Mouse (Mus musculus): ENCODE data around the gene B3galt4. TPM values are rescaled to one million over a fixed set of nuclear protein-coding genes. Genes with fewer than 3 reads are reported as not detected.

The B3galt4 gene
- total and polyA plus RNA-seq, 3 experiments: 2.2 to 2.9 TPM; not detected in 1

DNA sequence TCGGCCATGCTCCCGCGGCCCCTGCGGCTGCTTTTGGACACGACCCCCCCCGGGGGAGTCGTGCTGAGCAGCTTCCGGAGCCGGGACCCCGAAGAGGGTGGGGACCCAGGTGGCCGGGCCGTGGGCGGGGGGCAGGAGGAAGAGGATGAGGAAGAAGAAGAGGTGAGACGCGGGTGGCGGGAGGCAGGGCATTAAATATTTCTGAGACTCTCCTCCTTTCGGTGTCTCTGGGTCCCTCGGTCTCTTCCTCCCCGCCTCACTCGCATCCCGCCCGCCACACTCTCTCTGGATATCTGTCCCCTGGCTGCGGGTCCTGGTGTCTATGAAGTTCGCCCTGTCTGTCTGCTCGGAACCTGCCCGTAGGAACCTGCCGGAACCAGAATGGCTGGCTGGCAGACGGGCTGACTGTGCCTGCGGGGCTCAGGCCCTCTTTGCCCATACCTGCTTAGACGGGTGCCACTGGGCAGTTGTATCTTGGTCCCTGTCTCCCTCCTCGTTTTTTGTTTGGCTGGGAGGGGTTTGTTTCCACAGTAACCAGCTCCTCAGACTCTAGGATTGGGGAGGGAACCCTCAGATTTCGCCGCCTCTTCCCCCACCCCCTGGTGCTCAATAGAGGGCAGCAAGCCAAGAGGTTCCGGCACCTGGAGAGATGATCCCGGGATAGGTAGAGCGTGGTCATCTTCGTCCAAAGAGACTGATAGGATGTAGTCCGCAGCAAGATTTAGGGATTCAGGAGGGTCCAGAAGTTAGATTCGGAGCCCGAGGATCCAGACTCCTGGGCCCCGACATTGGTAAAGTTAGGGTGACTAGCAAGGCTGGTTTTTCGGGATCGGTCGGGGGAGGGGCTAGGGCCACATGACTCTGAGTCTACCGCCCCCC lies 20.8 kb downstream of the B3galt4 start (continued):
- no peak for TF ChIP-seq ZKSCAN1 (IDR thresholded peaks at IDR 0.05; ENCODE audit: low read depth, low read length)
- no peak for TF ChIP-seq MYC (IDR thresholded peaks at IDR 0.05; ENCODE audit: low read depth, low read length)
- TF ChIP-seq RAD21 (IDR thresholded peaks at IDR 0.05; ENCODE audit: low read depth, low read length): no peak

DNA sequence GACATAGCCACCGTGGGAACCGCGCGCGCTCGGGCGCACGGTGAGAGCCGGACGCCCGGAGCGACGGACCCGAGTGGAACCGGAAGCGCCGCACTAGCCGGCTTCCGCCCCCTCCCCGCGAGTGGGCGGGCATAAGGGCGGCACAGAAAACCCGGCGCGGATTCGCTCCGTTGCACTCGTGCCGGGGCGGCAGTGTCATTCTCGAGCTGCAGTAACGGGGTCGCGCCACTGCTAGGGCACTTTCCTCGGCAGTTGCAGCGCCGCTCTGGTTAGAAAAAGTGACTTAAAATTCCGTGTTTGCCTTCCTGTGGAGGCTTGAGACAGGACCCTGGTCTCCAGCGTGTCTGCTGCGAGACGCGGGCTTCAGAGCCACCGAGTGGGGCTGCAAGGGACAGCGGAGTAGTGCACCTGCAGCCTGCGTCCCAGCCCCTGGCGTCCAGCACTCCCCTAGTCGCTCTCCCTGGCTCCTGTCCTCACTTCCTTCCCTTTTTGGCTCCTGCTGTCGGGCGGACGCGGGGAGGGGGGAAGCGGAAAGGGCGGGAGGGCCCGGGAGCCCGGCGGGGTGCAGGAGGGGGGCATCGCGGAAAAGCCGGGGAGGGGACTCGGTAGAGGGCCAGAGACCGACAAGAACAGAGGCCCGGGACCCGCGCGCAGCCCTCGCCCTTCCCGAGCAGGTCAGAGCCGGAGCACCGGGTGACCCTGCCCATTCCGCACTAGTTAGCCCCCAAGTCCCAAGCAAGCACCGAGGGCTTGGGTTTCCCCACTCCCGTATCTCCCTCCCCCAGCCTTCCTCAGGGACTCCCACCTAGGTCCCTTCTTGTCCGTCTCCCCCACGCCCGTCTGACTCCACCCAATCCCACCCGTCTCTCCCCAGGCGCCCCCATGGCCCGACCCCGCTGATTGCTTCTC lies 21.7 kb downstream of the B3galt4 start, which contains the start of gene Rgl2:
Rgl2 (plus strand) TSS at position 173 of the 909 bp plus-strand sequence.
- H3K79me2 ChIP-seq (ENCODE audit: control insufficient read depth, insufficient read depth, low read length, poor library complexity): peaks cover 24% of the 10 kb centered on the region
- peak; percentile 95 for DNase-seq (ENCODE audit: low read depth, low spot score)
- no peaks in the 10 kb centered on the region for H3K9me3 ChIP-seq (replicated peaks; ENCODE audit: insufficient read depth, low read length)
- peak within 1 kb of the TSS; percentile 74 to 78 for H3K4me3 ChIP-seq (ENCODE audit: control insufficient read depth in 1 of 2, insufficient read depth in 1 of 2, low read depth in 2 of 2, low read length in 2 of 2)
- peaks cover 0 to 3% of the 10 kb centered on the region in 2 experiments; a peak in 2 of 4 replicates for H3K36me3 ChIP-seq (ENCODE audit: control insufficient read depth in 1 of 2, insufficient read depth in 2 of 2, low read length in 2 of 2)
- peak within 1 kb of the TSS; percentile 93 for H3K9ac ChIP-seq (ENCODE audit: control insufficient read depth, low read depth, low read length, poor library complexity, severe bottlenecking)
- peaks cover 0 to 13% of the 10 kb centered on the region in 2 experiments; a peak in 2 of 4 replicates for H3K4me1 ChIP-seq (ENCODE audit: control insufficient read depth in 1 of 2, insufficient read depth in 2 of 2, low read length in 2 of 2)
- peak within 1 kb of the TSS; percentile 98 for H3K27ac ChIP-seq (ENCODE audit: control insufficient read depth, low read depth, low read length)
- no peaks in the 10 kb centered on the region for H3K27me3 ChIP-seq (ENCODE audit: control insufficient read depth in 1 of 2, insufficient read depth in 2 of 2, low read length in 2 of 2)
- no peak for TF ChIP-seq BHLHE40 (IDR thresholded peaks at IDR 0.05; ENCODE audit: borderline replicate concordance, low read depth, low read length)
- no peak for TF ChIP-seq USF1 (IDR thresholded peaks at IDR 0.05; ENCODE audit: low read depth, low read length)
- no peak for TF ChIP-seq MYB (IDR thresholded peaks at IDR 0.05; ENCODE audit: low read depth, low read length)
- peak in 1 of 3 experiments; percentile 22; a peak in 3 of 6 replicates for TF ChIP-seq CTCF (IDR thresholded peaks at IDR 0.05 in 2 of 3, conservative IDR thresholded peaks at IDR 0.05 in 1 of 3; ENCODE audit: control insufficient read depth in 1 of 3, insufficient read depth in 1 of 3, low read depth in 2 of 3, low read length in 3 of 3, poor library complexity in 1 of 3, severe bottlenecking in 1 of 3)
- peak; percentile 67 for TF ChIP-seq TCF12 (IDR thresholded peaks at IDR 0.05; ENCODE audit: low read depth, low read length)
- peak; percentile 87 for TF ChIP-seq POLR2AphosphoS2 (IDR thresholded peaks at IDR 0.05; ENCODE audit: low read length)
- TF ChIP-seq POLR2AphosphoS5 (IDR thresholded peaks at IDR 0.05; ENCODE audit: borderline replicate concordance, low read depth, low read length): no peak
- peak; percentile 73; the same call in 1 of the 2 replicates for TF ChIP-seq KAT2A (conservative IDR thresholded peaks at IDR 0.05; ENCODE audit: low read depth, low read length)
- TF ChIP-seq USF2 (IDR thresholded peaks at IDR 0.05; ENCODE audit: borderline replicate concordance in 1 of 2, insufficient read depth in 1 of 2, low read depth in 1 of 2, low read length in 2 of 2): no peak
- 0 out of 2 replicates have a peak, but pooled peaks have one; percentile 6 for TF ChIP-seq SMC3 (IDR thresholded peaks at IDR 0.05; ENCODE audit: low read depth, low read length)
- TF ChIP-seq EP300 (IDR thresholded peaks at IDR 0.05; ENCODE audit: low read depth in 1 of 2, low read length in 2 of 2): peak in 1 of 2 experiments; percentile 18; a peak in 1 of 4 replicates
- peak; percentile 49 for TF ChIP-seq NELFE (IDR thresholded peaks at IDR 0.05; ENCODE audit: low read depth, low read length)
- no peak for TF ChIP-seq RAD21 (IDR thresholded peaks at IDR 0.05; ENCODE audit: low read depth, low read length)
- peak; percentile 59; the same call in 1 of the 2 replicates for TF ChIP-seq ETS1 (IDR thresholded peaks at IDR 0.05; ENCODE audit: low read depth, low read length)
- TF ChIP-seq MEF2A (IDR thresholded peaks at IDR 0.05; ENCODE audit: extremely low read depth, insufficient replicate concordance, low read depth, low read length, poor library complexity, severe bottlenecking): no peak
- no peak for TF ChIP-seq MYC (IDR thresholded peaks at IDR 0.05; ENCODE audit: low read depth, low read length)
- TF ChIP-seq RCOR1 (IDR thresholded peaks at IDR 0.05; ENCODE audit: low read depth, low read length): no peak
- TF ChIP-seq MAFK (IDR thresholded peaks at IDR 0.05; ENCODE audit: borderline replicate concordance, low read depth, low read length): no peak
- no peak for TF ChIP-seq CHD2 (IDR thresholded peaks at IDR 0.05; ENCODE audit: low read length)
- 0 out of 2 replicates have a peak, but pooled peaks have one; percentile 6 for TF ChIP-seq CHD1 (IDR thresholded peaks at IDR 0.05; ENCODE audit: low read depth, low read length)
- 0 out of 2 replicates have a peak, but pooled peaks have one; percentile 0 for TF ChIP-seq JUND (IDR thresholded peaks at IDR 0.05; ENCODE audit: low read depth, low read length)
- TF ChIP-seq MAZ (IDR thresholded peaks at IDR 0.05; ENCODE audit: low read depth, low read length): peak; percentile 100
- peak; percentile 89 for TF ChIP-seq MXI1 (IDR thresholded peaks at IDR 0.05; ENCODE audit: low read depth, low read length)
- TF ChIP-seq SIN3A (IDR thresholded peaks at IDR 0.05; ENCODE audit: low read length): peak; percentile 97
- peak; percentile 44; the same call in 1 of the 2 replicates for TF ChIP-seq TBP (IDR thresholded peaks at IDR 0.05; ENCODE audit: low read depth, low read length)
- no peak for TF ChIP-seq ZC3H11A (IDR thresholded peaks at IDR 0.05; ENCODE audit: low read depth, low read length)
- peak; percentile 55; the same call in 1 of the 2 replicates for TF ChIP-seq MAX (IDR thresholded peaks at IDR 0.05; ENCODE audit: low read length)
- TF ChIP-seq TAL1 (IDR thresholded peaks at IDR 0.05; ENCODE audit: low read length): no peak
- no peak for TF ChIP-seq ZKSCAN1 (IDR thresholded peaks at IDR 0.05; ENCODE audit: low read depth, low read length)
- no peak; the same call in 1 of the 2 replicates for TF ChIP-seq ZMIZ1 (IDR thresholded peaks at IDR 0.05; ENCODE audit: low read depth, low read length)
